Mouse (Mus musculus) adrenal gland, adult 18-20 months (tissue): Measurements from ENCODE around the gene Olfr73. TPM values are rescaled to one million over a fixed set of nuclear protein-coding genes. Genes with fewer than 3 reads are reported as not detected.
"Not testable (repeated sequence)": the region's sequence is repeated elsewhere in the genome, so short reads cannot be mapped to it uniquely, and the experiment has no call there.

Experiments used
- DNase-seq, 2 experiments: peaks; one replicate each; pipeline ENCODE4 v3.0.0; 2021 to 2022; ENCODE audit warnings: low spot score in 2 of 2
- long read RNA-seq, 2 experiments: library from polyadenylated mRNA; stranded (forward); transcript quantifications; one replicate each; pipeline ENCODE4 v2.0.0; 2021
- total RNA-seq, 2 experiments: library from RNA; stranded (reverse); gene quantifications; 1 replicate in 1 of 2; 2 replicates in 1 of 2; pipeline ENCODE4 v1.2.3; 2021

Olfr73 gene
- total RNA-seq, result not detected
- long read RNA-seq, experiment 1, result 0 reads
- long read RNA-seq, experiment 2, result 0 reads

- no peak for DNase-seq
These were observed at the start of gene Olfr73 for GRCm38 (mm10) chr2:88037599-88037998. TSS of gene Olfr73 (minus strand) at chr2:88037699.

- no peak for DNase-seq
These were observed 34.2 kb upstream of the Olfr73 start, which contains the start of gene Olfr1163 for GRCm38 (mm10) chr2:88071730-88072129. TSS of gene Olfr1163 (minus strand) at chr2:88071830.

GRCm38 (mm10) chr2:88063587-88063986 is 26.1 kb upstream of the Olfr73 start:
- DNase-seq, result no peak

- no peak for DNase-seq
These were observed 13.5 kb upstream of the Olfr73 start, which contains the start of gene Olfr1162 for GRCm38 (mm10) chr2:88051029-88051428. TSS of gene Olfr1162 (minus strand) at chr2:88051129.

- not testable (repeated sequence) for DNase-seq
These were observed 15.0 kb downstream of the Olfr73 start, which contains the start of gene Olfr1161 for GRCm38 (mm10) chr2:88022474-88022873. TSS of gene Olfr1161 (plus strand) at chr2:88022774.

GRCm38 (mm10) chr2:88007515-88008318 is 29.8 kb downstream of the Olfr73 start, which contains the start of gene Olfr1160:
TSS of gene Olfr1160 (minus strand) at chr2:88008268.
- DNase-seq, result no peak

GRCm38 (mm10) chr2:87989813-87990212 is 47.7 kb downstream of the Olfr73 start, which contains the start of gene Olfr1158:
TSS of gene Olfr1158 (plus strand) at chr2:87990113.
- DNase-seq, result no peak

Other genes starting within 250 kb of the Olfr73 start
- gene Olfr1143, start 237.1 kb downstream of the Olfr73 start, total RNA-seq, result not detected
- not detected for gene Olfr1145, start 227.9 kb downstream of the Olfr73 start, total RNA-seq
- not detected for gene Olfr1148, start 207.2 kb downstream of the Olfr73 start, total RNA-seq
- not detected for gene Olfr1150-ps1, start 193.7 kb downstream of the Olfr73 start, total RNA-seq
- gene Olfr1151, start 181.8 kb downstream of the Olfr73 start, total RNA-seq, result not detected
- gene Olfr1152, start 171.2 kb downstream of the Olfr73 start, total RNA-seq, result not detected
- not detected for gene Olfr1153, start 142.7 kb downstream of the Olfr73 start, total RNA-seq
- not detected for gene Olfr1154, start 132.5 kb downstream of the Olfr73 start, total RNA-seq
- not detected for gene Olfr1155, start 92.6 kb downstream of the Olfr73 start, total RNA-seq
- not detected for gene Olfr1156, start 84.6 kb downstream of the Olfr73 start, total RNA-seq
- gene Olfr1157, start 69.4 kb downstream of the Olfr73 start, total RNA-seq, result not detected
- not detected for gene Olfr74, start 63.0 kb downstream of the Olfr73 start, total RNA-seq
- not detected for gene Olfr1158, start 47.6 kb downstream of the Olfr73 start, total RNA-seq
- gene Olfr1160, start 29.4 kb downstream of the Olfr73 start, total RNA-seq, result not detected
- not detected for gene Olfr1161, start 14.9 kb downstream of the Olfr73 start, total RNA-seq
- not detected for gene Olfr1162, start 13.4 kb upstream of the Olfr73 start, total RNA-seq
- not detected for gene Olfr1163, start 34.1 kb upstream of the Olfr73 start, total RNA-seq
- not detected for gene Olfr1164, start 56.3 kb upstream of the Olfr73 start, total RNA-seq
- not detected for gene Olfr1166, start 90.6 kb upstream of the Olfr73 start, total RNA-seq
- not detected for gene Olfr1167, start 117.5 kb upstream of the Olfr73 start, total RNA-seq
- not detected for gene Olfr1168, start 144.2 kb upstream of the Olfr73 start, total RNA-seq
- not detected for gene Olfr1170, start 190.6 kb upstream of the Olfr73 start, total RNA-seq
- not detected for gene Olfr1173, start 242.2 kb upstream of the Olfr73 start, total RNA-seq